In genomic region chr5:114571451-114572030, GRCm38 (mm10) we compare ENCODE assay signal across 8 mouse cellular contexts. TPM values are rescaled to one million over a fixed set of nuclear protein-coding genes. Genes with fewer than 3 reads are reported as not detected.
A peak's percentile ranks its signal among the peaks of the same experiment; 100 is the strongest.
DNase-seq lines count a peak whose midpoint lies in the region; ATAC-seq and TF ChIP-seq lines count a peak whose summit lies in the region.

No protein-coding gene starts in this region.

- no peaks in the 10 kb centered on the region for H3K9me3 ChIP-seq in limb, embryonic 15.5 days

- H3K36me3 ChIP-seq in limb, embryonic 15.5 days, result no peaks in the 10 kb centered on the region

- no peak for ATAC-seq in limb, embryonic 15.5 days (ENCODE audit: insufficient number of reproducible peaks, low FRiP score, low TSS enrichment, low read depth)
- ATAC-seq in megakaryocyte-erythroid progenitor cell, adult 5-6 weeks (replicated peaks; ENCODE audit: low FRiP score, low TSS enrichment, poor library complexity, severe bottlenecking), result no peak

- no peak for DNase-seq in cerebellum, adult 2 months
- DNase-seq in cerebellum, adult 9-10 months, result no peak
- DNase-seq in thymus, postnatal 4 days, result peak; percentile 40
- no peak for DNase-seq in thymus, postnatal 0 days (ENCODE audit: low spot score)
- peak; percentile 47 for DNase-seq in right cerebral cortex, postnatal 25 days
- DNase-seq in gastrocnemius, postnatal 25 days, result no peak

- no peak for TF ChIP-seq CTCF in cerebellum, adult 2 months (IDR thresholded peaks at IDR 0.05; ENCODE audit: borderline replicate concordance, insufficient read depth, low read depth, low read length)

- H3K9ac ChIP-seq in limb, embryonic 15.5 days, result no peak overlapping the region

- H3K4me3 ChIP-seq in cerebellum, adult 2 months (replicated peaks; ENCODE audit: insufficient read depth, low read depth, low read length), result peak overlapping the region; percentile 49
- peak overlapping the region; percentile 39 for H3K4me3 ChIP-seq in limb, embryonic 15.5 days

- peaks cover 34% of the 10 kb centered on the region for H3K4me1 ChIP-seq in cerebellum, adult 2 months (ENCODE audit: control insufficient read depth, insufficient read depth, low read length)
- peaks cover 55% of the 10 kb centered on the region for H3K4me1 ChIP-seq in limb, embryonic 15.5 days

- WGBS in cerebellum, adult 2 months, result 9% methylated on average over 39 of the region's 39 CpGs
- 1% methylated on average over 39 of the region's 39 CpGs for WGBS in limb, embryonic 15.5 days

- no peaks in the 10 kb centered on the region for H3K27me3 ChIP-seq in cerebellum, adult 2 months (ENCODE audit: control insufficient read depth, insufficient read depth, low read length)
- peaks cover 65% of the 10 kb centered on the region for H3K27me3 ChIP-seq in limb, embryonic 15.5 days

- no peak overlapping the region for H3K27ac ChIP-seq in cerebellum, adult 2 months (ENCODE audit: insufficient read depth, low read length)
- no peak overlapping the region for H3K27ac ChIP-seq in limb, embryonic 15.5 days

- H3K4me2 ChIP-seq in limb, embryonic 15.5 days, result peak overlapping the region; percentile 60

- TF ChIP-seq POLR2A in cerebellum, adult 2 months (IDR thresholded peaks at IDR 0.05; ENCODE audit: borderline replicate concordance, insufficient read depth, low read length), result no peak

RNA-seq across cellular contexts. Expression of gene Fam222a, which starts 3.7 kb away (rescaled TPM):
- 18.7 and 20.5 TPM in 2 replicates for polyA plus RNA-seq in cerebellum, adult 2 months (2012; rRNA removed)
- 1.6 and 2.3 TPM in 2 replicates for polyA plus RNA-seq in thymus, postnatal 0 days (2015; fragmentation: Nextera tagmentation; extraction: Ambion mirVana)
- polyA plus RNA-seq in limb, embryonic 15.5 days (2015; fragmentation: Nextera tagmentation; extraction: Ambion mirVana), result 0.46 and 0.63 TPM in 2 replicates
- 1.2 TPM in 1 of 2 replicates, not detected in the other for total RNA-seq in megakaryocyte-erythroid progenitor cell, adult 5-6 weeks (2014; fragmentation: Nextera tagmentation)
- total RNA-seq in megakaryocyte-erythroid progenitor cell, adult 5-6 weeks (2017), result 0.08 TPM in 1 of 2 replicates, not detected in the other
- total RNA-seq in gastrocnemius, postnatal 25 days (2021), result under 1 TPM; 0.29 to 0.54 TPM

Comparison
In these comparisons a context has a peak if more than half of its experiments do, and no peak if none do; other contexts are left out.
1. DNase-seq: peak in thymus, postnatal 4 days (single experiment) and right cerebral cortex, postnatal 25 days (single experiment); none in cerebellum, adult 2 months (0 of 2), cerebellum, adult 9-10 months (single experiment), thymus, postnatal 0 days (single experiment) and gastrocnemius, postnatal 25 days (single experiment).